Mouse (Mus musculus) ZHBTc4 (cell line): Measurements from ENCODE around the gene Spef2.
"Not testable (repeated sequence)": the region's sequence is repeated elsewhere in the genome, so short reads cannot be mapped to it uniquely, and the experiment has no call there.

Experiments used
- DNase-seq: peaks from one replicate; pipeline ENCODE4 v3.0.0-alpha.2; 2011; ENCODE audit warnings: low read depth, low spot score

The Spef2 gene

GRCm38 (mm10) chr15:9557264-9557663 is 191.4 kb downstream of the Spef2 start:
- not testable (repeated sequence) for DNase-seq

- DNase-seq, result no peak
These were observed 199.7 kb downstream of the Spef2 start for GRCm38 (mm10) chr15:9548951-9549350.

GRCm38 (mm10) chr15:9535200-9535599 is 213.5 kb downstream of the Spef2 start:
- no peak for DNase-seq

GRCm38 (mm10) chr15:9533356-9533902 is 215.2 kb downstream of the Spef2 start:
- DNase-seq, result no peak

- no peak for DNase-seq
These were observed 218.6 kb downstream of the Spef2 start, which contains the start of gene Il7r for GRCm38 (mm10) chr15:9530076-9530475. TSS of gene Il7r (minus strand) at chr15:9530176.

GRCm38 (mm10) chr15:9529646-9530045 is 219.0 kb downstream of the Spef2 start:
- no peak for DNase-seq
